Mouse (Mus musculus): Measurements from ENCODE around the gene Cmtm2a. TPM values are rescaled to one million over a fixed set of nuclear protein-coding genes. Genes with fewer than 3 reads are reported as not detected.

Gene Cmtm2a
- polyA plus RNA-seq (2017; shearing (Covaris generic)), result 0.35 TPM

DNA sequence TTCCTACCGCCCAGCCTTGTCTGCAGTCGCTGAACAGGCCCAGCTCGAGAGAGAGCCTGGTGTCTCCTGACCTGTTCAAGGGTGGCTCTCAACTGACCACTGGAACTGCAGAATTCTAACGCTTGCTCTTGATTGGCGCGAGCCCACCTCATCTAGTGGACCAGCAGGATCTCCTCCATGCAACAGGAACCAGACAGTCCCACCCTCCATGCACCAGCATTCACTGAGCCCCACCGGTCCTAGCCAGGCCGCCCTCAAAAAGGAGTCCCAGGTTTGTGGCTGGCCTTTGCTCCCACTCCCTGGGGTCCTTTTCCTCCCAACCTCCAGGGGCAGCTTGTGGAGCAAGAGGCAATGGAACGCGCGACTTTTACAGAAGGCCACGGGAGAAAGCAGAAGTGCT is at the start of gene Cmtm2a:
TSS of gene Cmtm2a (minus strand) at position 101 of the 400 bp plus-strand sequence.

DNA sequence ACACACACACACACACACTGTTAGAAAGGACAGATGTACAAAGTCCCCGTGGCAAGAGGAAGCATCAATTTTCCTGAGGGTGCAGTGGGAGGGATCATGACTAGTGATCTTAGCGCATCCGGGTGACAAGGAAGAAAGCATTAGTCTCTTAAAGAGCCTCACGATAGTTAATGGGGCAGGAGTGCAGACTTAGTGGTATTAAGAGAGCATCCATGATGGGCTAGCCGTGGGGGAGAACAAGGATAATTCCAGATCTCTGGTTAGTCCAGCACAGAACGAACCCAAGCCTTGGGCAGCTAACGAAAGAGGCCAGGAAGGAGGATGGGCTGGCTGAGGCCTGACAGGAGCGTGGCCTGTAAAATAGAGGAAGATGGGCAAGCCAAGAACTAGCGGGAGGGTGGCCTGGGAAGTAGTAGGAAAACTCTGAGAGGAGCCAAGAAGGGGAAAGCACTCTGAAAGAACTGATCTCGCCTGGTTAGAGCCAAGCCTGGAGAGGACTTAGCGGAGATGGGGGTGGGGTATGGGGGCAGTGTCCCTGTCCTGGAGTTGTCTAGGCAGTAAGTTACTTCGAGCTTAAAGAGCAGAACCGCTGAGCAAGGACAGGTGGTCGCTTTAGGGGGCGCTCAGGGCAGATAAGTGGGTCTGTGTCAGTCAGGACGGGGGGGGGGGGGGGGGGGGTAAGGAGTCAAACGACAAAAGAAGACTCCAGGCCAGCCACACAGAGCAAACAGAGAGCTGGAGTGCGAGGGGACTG is 46.4 kb upstream of the Cmtm2a start, which contains the start of gene Cmtm3:
TSS of gene Cmtm3 (plus strand) at position 182 of the 754 bp plus-strand sequence.

GRCm38 (mm10) chr8:104321930-104322329 is 28.9 kb upstream of the Cmtm2a start, which contains the start of gene Cmtm2b:
Gene Cmtm2b (plus strand): TSS chr8:104322230.

GRCm38 (mm10) chr8:104321267-104321666 is 28.3 kb upstream of the Cmtm2a start, which contains the start of gene Gm11020:
Gene Gm11020 (plus strand): TSS chr8:104321567.

GRCm38 (mm10) chr8:104309441-104310155 is 16.6 kb upstream of the Cmtm2a start, which contains the start of the genes Gm45711 and Cmtm1:
Gene Gm45711 (minus strand): TSS chr8:104310081.
Gene Cmtm1 (minus strand): TSS chr8:104310145.

GRCm38 (mm10) chr8:104250439-104251367 is 42.3 kb downstream of the Cmtm2a start, which contains the start of gene Cklf:
Gene Cklf (plus strand): TSS chr8:104250861.

DNA sequence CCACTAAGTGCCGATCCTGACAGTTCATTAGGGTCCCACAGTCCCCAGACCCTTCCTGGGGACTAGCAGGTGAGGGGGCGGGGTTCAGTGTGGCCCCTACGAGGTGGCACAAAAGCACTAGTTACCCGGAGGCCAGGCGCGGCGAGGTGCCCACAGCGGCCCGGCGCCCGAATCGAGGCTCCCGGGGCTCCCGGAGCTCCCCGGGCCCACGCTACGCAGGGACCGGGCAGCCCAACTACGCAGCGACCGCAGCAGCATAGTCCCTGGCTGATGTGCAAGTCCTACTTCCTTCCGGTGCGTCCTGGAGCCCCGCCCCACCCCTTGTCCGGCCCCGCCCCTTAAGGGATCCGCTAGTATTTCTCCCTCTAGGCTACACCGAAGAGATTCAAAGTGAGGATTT is 44.7 kb downstream of the Cmtm2a start, which contains the start of gene Tk2:
TSS of gene Tk2 (minus strand) at position 283 of the 400 bp plus-strand sequence.

Other genes starting within 250 kb of the Cmtm2a start
- 0.22 TPM for gene Cdh5, start 191.6 kb downstream of the Cmtm2a start, polyA plus RNA-seq (2017; shearing (Covaris generic))
- not detected for gene Bean1, start 122.7 kb downstream of the Cmtm2a start, polyA plus RNA-seq (2017; shearing (Covaris generic))
- gene Tk2, start 44.6 kb downstream of the Cmtm2a start, polyA plus RNA-seq (2017; shearing (Covaris generic)), result 97.1 TPM
- 106 TPM for gene Cklf, start 42.3 kb downstream of the Cmtm2a start, polyA plus RNA-seq (2017; shearing (Covaris generic))
- gene Gm45711, start 16.9 kb upstream of the Cmtm2a start, polyA plus RNA-seq (2017; shearing (Covaris generic)), result not detected
- gene Cmtm1, start 17.0 kb upstream of the Cmtm2a start, polyA plus RNA-seq (2017; shearing (Covaris generic)), result 0.11 TPM
- not detected for gene Gm11020, start 28.4 kb upstream of the Cmtm2a start, polyA plus RNA-seq (2017; shearing (Covaris generic))
- not detected for gene Cmtm2b, start 29.0 kb upstream of the Cmtm2a start, polyA plus RNA-seq (2017; shearing (Covaris generic))
- gene Cmtm3, start 46.2 kb upstream of the Cmtm2a start, polyA plus RNA-seq (2017; shearing (Covaris generic)), result 25.9 TPM
- gene Cmtm4, start 102.6 kb upstream of the Cmtm2a start, polyA plus RNA-seq (2017; shearing (Covaris generic)), result 0.31 TPM
- gene Dync1li2, start 149.9 kb upstream of the Cmtm2a start, polyA plus RNA-seq (2017; shearing (Covaris generic)), result 39.2 TPM
- not detected for gene Terb1, start 216.7 kb upstream of the Cmtm2a start, polyA plus RNA-seq (2017; shearing (Covaris generic))
- 95.3 TPM for gene Nae1, start 241.5 kb upstream of the Cmtm2a start, polyA plus RNA-seq (2017; shearing (Covaris generic))
- 3.8 TPM for gene Car7, start 241.5 kb upstream of the Cmtm2a start, polyA plus RNA-seq (2017; shearing (Covaris generic))

Measured in CD4-positive, CD25-positive, alpha-beta regulatory T cell (primary cell).